Mouse (Mus musculus) E14TG2a.4 (cell line): ENCODE results near the gene Prr3.

Experiments used
- H3K27me3 ChIP-seq: 2 replicates; pipeline ENCODE4 v1.6.1; 2014; ENCODE audit warnings: low read length, control low read depth; ENCODE audit not compliant: insufficient read depth
- H3K36me3 ChIP-seq: 2 replicates; pipeline ENCODE4 v1.6.1; 2014; ENCODE audit warnings: low read length, control low read depth; ENCODE audit not compliant: insufficient read depth
- H3K4me1 ChIP-seq: replicated peaks from 2 replicates; pipeline ENCODE4 v1.6.1; 2014; ENCODE audit warnings: low read depth, low read length, control low read depth
- H3K4me3 ChIP-seq: replicated peaks from 2 replicates; pipeline ENCODE4 v1.5.1; 2014; ENCODE audit warnings: mild to moderate bottlenecking, low read length
- H3K9me3 ChIP-seq: 2 replicates; pipeline ENCODE4 v1.6.1; 2014; ENCODE audit warnings: low read length, control low read depth
- CTCF ChIP-seq: conservative IDR thresholded peaks from 2 replicates; pipeline ENCODE4 v1.5.1; 2014; ENCODE audit warnings: low read length
- NANOG ChIP-seq: IDR thresholded peaks from 2 replicates; pipeline ENCODE4 v1.6.1; 2014; ENCODE audit warnings: borderline replicate concordance, low read length, mixed read lengths
- POU5F1 ChIP-seq: IDR thresholded peaks from 2 replicates; pipeline ENCODE4 v1.6.1; 2014; ENCODE audit warnings: low read length, borderline replicate concordance

The Prr3 gene

GRCm38 (mm10) chr17:36001121-36001897, 21.3 kb upstream of the Prr3 start:
- no peak for TF ChIP-seq POU5F1
- no peak for TF ChIP-seq NANOG
- TF ChIP-seq CTCF, result no peak
- Histone ChIP-seq H3K4me1 (peaks cover 78% of the 10 kb centered on the region), H3K36me3 (peaks cover 21% of the 10 kb centered on the region; the same call in 1 of the 2 replicates)

GRCm38 (mm10) chr17:36000349-36000748, 20.3 kb upstream of the Prr3 start:
- Histone ChIP-seq H3K36me3 (peaks cover 15% of the 10 kb centered on the region; the same call in 1 of the 2 replicates), H3K4me1 (peaks cover 85% of the 10 kb centered on the region), H3K4me3 (no peak overlapping the region), H3K9me3 (peaks cover 7% of the 10 kb centered on the region), H3K27me3 (no peaks in the 10 kb centered on the region)
- no peak for TF ChIP-seq CTCF
- TF ChIP-seq POU5F1, result no peak
- TF ChIP-seq NANOG, result no peak

More at GRCm38 (mm10) chr17:36001121-36001897, 21.3 kb upstream of the Prr3 start:
- Histone ChIP-seq H3K9me3 (peaks cover 7% of the 10 kb centered on the region), H3K27me3 (no peaks in the 10 kb centered on the region), H3K4me3 (no peak overlapping the region)

- TF ChIP-seq POU5F1 (no peak), CTCF (no peak), NANOG (no peak)
- H3K4me1 ChIP-seq, result peaks cover 82% of the 10 kb centered on the region
- no peaks in the 10 kb centered on the region for H3K27me3 ChIP-seq
- no peak overlapping the region for H3K4me3 ChIP-seq
- H3K36me3 ChIP-seq, result peaks cover 14% of the 10 kb centered on the region; the same call in 1 of the 2 replicates
- H3K9me3 ChIP-seq, result peaks cover 7% of the 10 kb centered on the region
These were observed 19.3 kb upstream of the Prr3 start for GRCm38 (mm10) chr17:35999356-35999755.

GRCm38 (mm10) chr17:35998545-35999305, 18.7 kb upstream of the Prr3 start:
- Histone ChIP-seq H3K4me3 (no peak overlapping the region), H3K9me3 (peaks cover 7% of the 10 kb centered on the region), H3K4me1 (peaks cover 77% of the 10 kb centered on the region), H3K36me3 (peaks cover 8% of the 10 kb centered on the region; the same call in 1 of the 2 replicates), H3K27me3 (no peaks in the 10 kb centered on the region)
- no peak for TF ChIP-seq CTCF
- TF ChIP-seq NANOG, result no peak
- TF ChIP-seq POU5F1, result no peak

GRCm38 (mm10) chr17:35997713-35998510, 17.9 kb upstream of the Prr3 start:
- Histone ChIP-seq H3K36me3 (peaks cover 8% of the 10 kb centered on the region; the same call in 1 of the 2 replicates), H3K9me3 (peaks cover 7% of the 10 kb centered on the region), H3K27me3 (no peaks in the 10 kb centered on the region), H3K4me1 (peaks cover 75% of the 10 kb centered on the region), H3K4me3 (peak overlapping the region; percentile 30; the same call in 1 of the 2 replicates)
- no peak for TF ChIP-seq CTCF
- TF ChIP-seq POU5F1, result no peak
- TF ChIP-seq NANOG, result no peak

GRCm38 (mm10) chr17:35996949-35997348, 16.9 kb upstream of the Prr3 start:
- Histone ChIP-seq H3K4me1 (peaks cover 75% of the 10 kb centered on the region), H3K9me3 (peaks cover 1% of the 10 kb centered on the region), H3K27me3 (no peaks in the 10 kb centered on the region), H3K4me3 (no peak overlapping the region), H3K36me3 (peaks cover 5% of the 10 kb centered on the region; the same call in 1 of the 2 replicates)
- TF ChIP-seq POU5F1 (no peak), CTCF (peak; percentile 98), NANOG (no peak)

GRCm38 (mm10) chr17:35994879-35995240, 14.8 kb upstream of the Prr3 start:
- no peak for TF ChIP-seq CTCF
- no peak for TF ChIP-seq NANOG
- no peak for TF ChIP-seq POU5F1
- Histone ChIP-seq H3K27me3 (no peaks in the 10 kb centered on the region), H3K36me3 (peaks cover 2% of the 10 kb centered on the region)

More at GRCm38 (mm10) chr17:35994879-35995240, 14.8 kb upstream of the Prr3 start:
- Histone ChIP-seq H3K4me3 (peak overlapping the region; percentile 85), H3K9me3 (no peaks in the 10 kb centered on the region), H3K4me1 (peaks cover 60% of the 10 kb centered on the region)
